Mouse (Mus musculus) mouse trophoblast stem cell (cell line): ENCODE results near the gene Lfng.

Source experiments
- in situ Hi-C, 2 experiments: fragments of 300-500 bp; cut with MseI, MboI; formaldehyde crosslinking; loops; 2 replicates in 1 of 2; 3 replicates in 1 of 2; pipeline ENCODE4 v1.15.1; 2025

The Lfng gene

DNA sequence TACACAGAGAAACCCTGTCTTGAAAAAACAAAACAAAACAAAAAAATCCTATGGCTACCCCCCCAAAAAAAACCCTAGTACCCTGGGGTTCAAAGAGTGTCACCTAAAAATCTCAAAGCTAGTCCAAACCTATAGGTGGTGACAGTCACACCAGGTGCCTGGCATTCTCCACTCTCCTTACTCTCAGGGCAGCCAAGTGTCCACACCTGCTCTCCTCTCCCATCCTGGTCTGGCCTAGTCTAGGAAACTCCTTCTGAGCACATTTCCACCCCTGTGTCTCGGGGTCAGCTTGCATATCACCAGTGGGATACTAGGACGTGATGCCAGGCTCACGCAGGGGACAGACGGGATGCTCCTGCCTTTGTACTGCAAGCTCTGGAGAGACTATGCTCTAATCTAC is 32.2 kb downstream of the Lfng start:
- in situ Hi-C loops = no loop called here

DNA sequence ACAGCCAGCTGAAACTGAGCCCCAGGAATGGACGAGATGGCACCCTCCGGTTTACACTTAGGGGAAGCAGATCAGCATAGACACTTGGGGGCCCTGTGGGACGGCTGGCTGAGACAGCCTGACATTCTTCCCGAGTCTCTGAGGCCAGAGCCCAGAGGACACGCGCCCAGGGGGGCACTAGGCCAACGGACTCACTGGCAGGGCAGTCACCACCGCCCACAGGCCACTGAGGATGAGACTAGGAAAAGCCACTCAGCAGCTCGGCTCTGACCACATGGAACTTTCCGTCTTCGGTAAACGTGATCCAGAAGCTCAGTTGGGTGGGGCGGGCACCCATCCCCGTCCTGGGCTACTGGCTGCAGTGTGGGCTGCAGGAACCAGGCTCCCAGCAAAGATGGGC is 32.8 kb downstream of the Lfng start:
- in situ Hi-C loops = loop anchor here in 1 of 2 experiments (5.0 kb wide), 1 partner anchor 37 kb away; no protein-coding TSS in a partner anchor

DNA sequence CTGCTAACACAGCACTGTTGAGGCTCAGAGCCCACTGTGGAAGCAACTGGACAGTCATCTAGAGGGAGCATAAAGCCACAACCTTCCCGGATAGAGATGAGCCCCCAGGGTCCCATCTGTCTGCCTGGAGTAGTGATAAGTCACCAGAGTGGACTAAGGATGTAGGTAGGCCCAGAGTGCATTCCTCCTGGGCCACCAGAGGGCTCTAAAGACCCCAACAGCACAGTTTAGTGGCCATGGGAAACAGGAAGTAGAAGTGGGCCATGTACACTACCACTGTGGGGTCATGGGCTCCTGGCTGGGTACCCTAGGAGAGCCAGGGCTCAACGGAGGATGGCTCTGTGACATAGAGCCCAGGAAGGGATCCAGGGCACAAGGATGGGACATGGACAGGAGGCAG is 33.7 kb downstream of the Lfng start:
- in situ Hi-C loops = loop anchor here in 1 of 2 experiments (5.0 kb wide), 1 partner anchor 36 kb away; no protein-coding TSS in a partner anchor

DNA sequence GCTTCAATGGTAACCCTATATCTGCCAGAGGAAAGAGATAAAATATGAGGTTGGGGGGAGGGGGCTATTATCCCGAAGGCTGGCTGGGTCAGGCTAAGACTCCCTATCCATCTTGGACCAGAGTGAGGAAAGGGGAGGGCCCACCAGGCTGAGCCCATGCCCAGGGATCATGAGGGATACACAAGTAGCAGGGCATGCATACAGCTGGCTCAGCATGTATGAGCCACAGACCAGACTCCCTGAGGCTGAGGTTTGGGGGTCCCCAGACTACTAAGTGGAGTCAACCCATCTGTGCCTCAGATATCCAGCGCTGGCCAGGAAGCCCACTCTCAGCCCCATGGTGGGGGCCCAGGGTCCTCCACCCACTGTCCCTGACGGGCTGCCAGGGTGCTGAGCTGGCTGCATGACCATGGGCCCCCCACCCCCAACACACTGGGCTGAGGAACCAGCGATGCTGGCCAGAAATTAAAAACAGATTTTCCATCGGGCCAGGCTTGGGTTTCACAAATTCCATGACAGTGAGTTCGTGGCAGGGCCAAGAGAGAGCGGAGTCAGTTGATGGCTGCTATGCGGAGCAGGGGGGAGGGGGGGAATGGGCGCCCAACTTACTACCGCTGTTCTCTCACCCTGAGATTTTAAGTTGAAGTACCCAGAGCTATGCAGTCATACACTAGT is 34.3 kb downstream of the Lfng start:
- in situ Hi-C loops = loop anchor here in 1 of 2 experiments (5.0 kb wide), 1 partner anchor 36 kb away; no protein-coding TSS in a partner anchor

DNA sequence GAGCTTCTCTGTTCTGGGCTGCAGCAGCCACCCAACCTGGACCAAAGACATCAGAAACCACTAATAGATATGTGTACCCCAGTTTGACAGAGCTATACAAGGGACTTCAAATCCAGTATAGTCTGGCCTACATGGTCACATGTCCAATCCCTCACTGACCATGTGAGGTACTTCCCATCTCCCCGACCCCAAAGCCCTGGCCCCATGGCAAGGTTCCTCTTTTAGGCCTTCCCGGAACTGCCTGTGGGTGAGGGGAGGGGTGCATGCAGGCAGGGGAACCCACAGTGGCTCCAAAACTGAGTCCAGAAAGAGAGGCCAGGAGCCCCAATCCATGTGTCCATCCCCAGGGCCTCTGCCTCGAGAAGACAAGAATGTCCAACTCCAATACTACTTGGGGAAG is 35.0 kb downstream of the Lfng start:
- in situ Hi-C loops = loop anchor here in 1 of 2 experiments (5.0 kb wide), 1 partner anchor 35 kb away; no protein-coding TSS in a partner anchor

DNA sequence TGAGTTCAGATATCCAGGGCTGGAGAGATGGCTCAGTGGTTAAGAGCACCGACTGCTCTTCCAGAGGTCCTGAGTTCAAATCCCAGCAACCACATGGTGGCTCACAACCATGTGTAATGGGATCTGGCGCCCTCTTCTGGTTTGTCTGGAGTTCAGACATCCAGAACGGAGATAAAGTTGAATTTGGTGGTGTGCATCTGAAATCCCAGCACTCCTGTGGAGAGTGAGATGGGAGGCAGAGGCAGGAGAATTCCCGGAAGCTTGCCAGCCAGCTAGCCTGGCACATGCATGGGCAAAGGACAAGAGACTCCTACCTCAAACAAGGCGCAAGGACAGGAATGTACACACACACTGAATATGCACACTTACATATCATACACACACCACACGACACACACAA is 37.1 kb downstream of the Lfng start:
- in situ Hi-C loops = loop anchor here in 1 of 2 experiments (5.0 kb wide), 1 partner anchor 33 kb away; no protein-coding TSS in a partner anchor

DNA sequence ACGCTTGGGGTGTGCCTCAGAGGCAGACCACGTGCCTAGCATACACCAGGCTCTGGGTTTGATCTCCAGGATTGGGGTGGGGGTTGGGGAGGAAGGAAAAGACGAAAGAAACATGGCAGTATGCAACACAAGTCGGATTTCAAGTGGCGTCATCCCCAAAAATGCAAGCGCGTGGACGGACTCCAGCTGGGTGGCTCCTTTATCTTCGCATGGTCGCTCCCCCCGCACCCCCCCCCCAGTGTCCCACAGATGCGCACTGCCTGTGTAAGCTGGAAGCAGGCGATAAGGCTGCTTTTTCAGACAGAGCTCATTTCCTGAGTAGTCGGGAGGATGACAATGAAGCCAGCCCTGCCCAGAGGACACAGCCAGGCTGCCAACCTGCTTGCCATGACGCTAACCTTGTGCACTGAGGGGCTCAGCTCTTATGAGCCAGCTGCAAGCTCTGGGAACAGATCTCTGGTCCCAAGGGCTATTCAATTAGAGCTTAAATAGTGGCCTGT is 37.6 kb downstream of the Lfng start:
- in situ Hi-C loops = loop anchor here in 1 of 2 experiments (5.0 kb wide), 1 partner anchor 33 kb away; no protein-coding TSS in a partner anchor

DNA sequence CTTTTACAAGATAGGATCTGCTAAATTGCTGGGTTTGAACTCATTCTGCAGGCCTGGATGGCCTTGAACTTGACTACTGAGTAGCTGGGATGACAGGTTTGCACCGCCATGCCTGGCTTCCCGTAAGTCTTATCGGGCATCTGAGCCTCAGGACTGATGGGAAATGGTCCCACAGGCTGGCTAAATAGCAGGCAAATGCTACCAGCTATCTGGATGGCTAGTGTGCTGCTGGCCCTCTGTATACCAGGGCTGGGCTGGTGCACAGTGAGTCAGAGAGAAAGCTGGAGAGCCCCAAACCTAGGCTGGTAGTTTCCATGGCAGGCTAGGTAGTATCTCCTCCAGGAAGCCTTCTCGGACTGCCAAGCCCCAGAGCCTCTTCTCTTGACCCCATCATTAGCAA is 38.3 kb downstream of the Lfng start:
- in situ Hi-C loops = no loop called here

DNA sequence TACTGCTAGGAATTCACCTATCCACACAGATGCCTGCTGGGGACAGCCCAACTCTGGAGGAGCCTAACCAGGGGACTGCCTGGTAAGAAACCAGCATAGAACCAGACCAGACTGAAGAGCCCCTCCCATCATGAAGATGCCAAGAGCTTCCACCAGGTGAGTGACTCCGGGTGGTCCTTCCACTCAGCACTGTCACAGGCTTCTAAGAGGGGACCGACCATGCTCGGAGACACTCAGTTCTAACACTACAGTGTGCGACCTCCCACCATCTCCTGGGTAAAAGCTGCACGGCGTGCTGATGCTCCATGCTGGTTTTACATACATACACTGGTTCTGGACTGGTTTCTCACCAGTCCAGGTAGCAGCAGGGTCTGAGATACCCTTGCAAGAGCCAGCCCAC is 39.1 kb downstream of the Lfng start:
- in situ Hi-C loops = no loop called here

DNA sequence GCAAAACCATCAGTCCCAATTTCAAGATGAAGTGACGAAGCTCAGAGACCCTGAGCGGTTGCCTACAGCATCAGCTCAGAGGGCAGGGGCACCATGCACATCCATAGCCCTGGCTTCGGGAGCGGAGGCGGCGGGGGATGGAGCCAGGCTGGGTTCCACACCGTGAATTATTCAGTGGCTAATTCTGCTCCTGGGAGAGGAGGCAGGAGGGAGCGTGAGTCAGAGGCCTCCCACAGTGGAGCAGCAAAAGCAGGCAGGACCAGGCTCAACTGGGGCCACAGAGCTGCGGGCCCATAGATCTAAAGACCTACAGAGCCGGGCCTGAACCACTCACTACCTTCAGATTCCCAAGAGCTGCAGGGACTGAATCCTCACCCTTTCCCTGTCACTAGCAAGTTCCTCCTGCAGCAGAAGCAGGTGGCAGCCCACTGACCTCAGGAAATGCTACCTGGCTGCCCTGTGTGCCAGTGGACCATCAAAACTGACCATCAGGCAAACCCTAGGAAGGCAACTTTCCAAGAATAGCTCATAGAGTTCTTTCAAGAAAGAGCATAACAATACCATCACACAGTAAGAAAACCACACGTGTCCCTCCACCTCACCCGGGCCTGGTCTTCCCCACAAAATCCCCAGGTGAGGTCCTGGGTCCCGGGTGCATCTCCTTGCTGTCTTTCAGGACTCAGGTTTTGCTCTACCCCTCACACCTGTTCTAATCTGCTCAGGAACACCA is 40.1 kb downstream of the Lfng start:
- in situ Hi-C loops = no loop called here

DNA sequence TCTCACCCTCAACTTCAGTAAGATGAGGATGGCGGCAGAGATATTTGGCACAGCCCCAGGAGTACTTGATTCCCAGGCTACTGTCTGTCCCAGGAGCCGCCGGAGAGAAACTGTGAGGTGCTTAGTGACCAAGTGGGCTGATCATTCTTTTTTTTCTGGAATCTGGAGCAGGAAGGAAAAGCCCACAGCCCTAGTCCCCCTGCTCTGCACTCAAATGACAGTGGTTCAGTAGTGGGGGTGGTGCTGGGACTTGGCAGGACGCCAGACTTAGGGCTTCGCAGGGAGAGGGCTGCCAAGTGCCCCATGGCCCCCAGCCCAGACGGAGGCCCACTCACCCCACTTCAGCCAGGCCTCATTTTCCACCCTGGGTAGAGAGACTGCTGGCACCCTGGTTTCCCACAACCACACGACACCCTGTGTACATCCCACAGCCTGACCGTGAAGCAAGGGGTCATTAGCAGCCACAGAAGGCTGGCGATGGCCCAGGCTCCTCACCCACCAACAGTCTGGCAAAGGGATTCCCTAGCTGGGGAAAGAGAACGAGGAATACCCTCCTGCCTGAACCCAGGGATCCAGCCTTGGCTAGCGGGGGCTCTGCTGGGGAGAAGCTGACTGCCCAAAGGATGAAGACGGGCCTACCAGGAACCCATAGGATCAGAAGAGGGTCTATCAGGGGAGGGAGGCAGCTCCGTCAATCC is 40.9 kb downstream of the Lfng start:
- in situ Hi-C loops = no loop called here

DNA sequence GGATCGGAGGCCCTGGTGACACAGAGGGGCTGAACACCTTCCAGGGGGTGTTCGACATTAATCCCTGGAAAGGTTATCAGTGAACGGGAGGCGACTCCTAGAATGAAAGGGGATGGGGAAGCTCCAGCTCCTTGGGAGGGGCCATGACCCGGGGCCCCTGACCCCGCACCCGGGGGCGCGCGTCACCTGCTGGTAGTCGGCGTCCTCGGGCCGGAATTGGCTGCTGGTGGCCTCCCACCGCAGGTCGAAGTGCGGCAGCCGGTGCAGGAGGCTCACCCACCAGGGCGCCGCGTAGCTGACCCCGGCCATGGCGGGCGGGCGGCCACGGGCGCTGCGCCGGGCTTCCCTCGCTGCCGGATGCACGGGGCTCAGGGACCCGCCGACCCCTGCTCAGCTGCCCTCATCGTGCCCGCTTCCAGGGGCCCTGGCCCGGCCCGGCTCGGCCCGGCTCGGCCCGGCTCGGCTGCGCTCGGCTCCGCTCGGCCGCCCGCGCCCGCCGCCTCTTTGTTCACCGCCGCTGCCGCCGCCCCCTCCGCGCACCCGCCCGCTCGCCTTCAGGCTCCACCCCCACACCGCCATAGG is 41.5 kb downstream of the Lfng start, which contains the start of gene Ttyh3:
TSS of gene Ttyh3 (minus strand) at position 513 of the 582 bp plus-strand sequence.
- in situ Hi-C loops = no loop called here

DNA sequence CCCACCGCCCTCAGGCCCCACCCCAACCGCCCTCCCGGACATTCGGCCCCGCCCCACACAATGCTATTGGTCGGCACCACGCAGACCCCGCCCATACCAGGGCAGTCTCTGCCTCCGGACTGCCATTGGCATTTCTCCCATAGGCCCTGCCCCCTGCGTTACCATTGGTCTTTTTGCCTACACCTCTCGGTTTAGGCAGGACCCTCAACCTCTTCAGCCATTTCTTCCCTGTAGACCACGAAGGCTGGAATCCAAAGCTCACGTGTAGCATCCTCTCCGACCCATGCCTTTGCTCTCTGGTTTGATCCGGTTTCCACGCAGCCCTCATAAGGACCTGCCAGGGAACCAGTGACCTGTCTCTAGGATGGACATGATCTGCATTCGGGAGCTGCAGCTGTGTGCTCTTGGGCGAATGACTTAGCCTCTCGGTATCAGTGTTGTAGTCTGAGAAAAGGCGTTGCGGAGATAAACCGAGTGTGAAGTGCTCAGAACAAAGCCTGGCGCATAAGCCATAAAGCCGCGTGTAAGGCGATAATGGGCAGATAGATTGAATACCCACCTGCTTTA is 42.1 kb downstream of the Lfng start:
- in situ Hi-C loops = no loop called here

DNA sequence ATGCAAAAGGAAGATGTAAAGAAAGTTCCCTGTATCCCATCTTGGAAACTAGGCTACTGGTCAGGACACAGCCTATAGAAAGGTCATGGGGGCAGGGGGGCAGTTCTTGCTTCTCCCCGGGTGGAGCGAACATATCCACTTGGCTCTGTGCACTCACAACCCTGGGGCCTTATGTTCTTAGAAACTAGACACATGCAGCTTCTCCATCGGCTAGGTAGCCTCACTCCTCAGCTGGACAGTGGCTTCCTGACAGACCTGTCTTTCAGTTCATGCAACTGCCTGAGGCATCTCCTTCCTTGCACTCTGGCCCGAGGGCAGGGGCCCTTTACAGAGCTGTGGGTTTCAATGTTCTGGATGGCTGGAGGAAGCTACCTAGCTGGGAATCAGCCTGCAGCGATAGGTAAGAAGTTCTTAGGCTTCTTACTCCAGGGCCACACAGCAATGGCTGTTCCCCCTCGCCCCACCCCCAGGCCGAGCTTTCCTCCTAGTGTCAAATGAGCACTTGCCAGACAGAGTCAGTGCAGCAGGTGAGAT is 42.8 kb downstream of the Lfng start:
- in situ Hi-C loops = no loop called here

DNA sequence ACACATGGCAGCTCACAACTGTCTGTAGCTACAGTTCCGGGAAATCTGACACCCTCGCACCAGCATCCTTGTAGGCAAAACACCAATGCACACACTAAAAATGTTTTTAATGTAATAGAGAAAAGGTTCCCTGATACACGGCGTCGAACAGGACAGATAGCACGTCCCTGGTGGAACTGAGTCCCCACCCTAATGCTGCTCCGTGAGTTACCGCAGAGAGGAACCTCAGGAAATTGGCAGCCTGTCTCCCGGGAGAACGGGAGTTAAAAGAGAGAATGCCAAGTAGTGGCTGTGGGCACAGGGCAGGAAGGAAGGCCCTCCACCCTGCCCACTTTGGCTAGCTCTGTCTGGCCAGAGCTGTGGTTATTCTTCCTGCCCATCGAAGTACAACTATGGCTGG is 44.1 kb downstream of the Lfng start:
- in situ Hi-C loops = no loop called here

DNA sequence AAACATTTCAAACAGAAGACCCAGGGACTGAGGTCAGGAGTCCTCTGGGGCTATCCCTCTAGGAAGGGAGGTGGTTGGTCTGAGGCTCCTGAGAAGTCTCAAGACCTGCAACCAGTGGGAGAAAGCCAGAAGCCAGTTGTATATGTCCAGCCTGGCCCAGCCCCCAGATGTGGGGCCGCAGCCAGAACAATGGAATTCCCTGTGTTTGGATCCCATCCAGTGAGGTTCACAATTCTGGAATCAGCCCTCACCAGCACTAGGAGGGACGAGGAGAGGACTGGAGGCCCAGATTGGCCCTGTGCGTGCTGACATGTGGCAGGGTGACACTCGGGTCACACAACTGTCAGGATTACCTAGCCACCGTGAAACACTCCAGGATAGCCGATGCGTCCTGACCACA is 45.5 kb downstream of the Lfng start:
- in situ Hi-C loops = no loop called here

DNA sequence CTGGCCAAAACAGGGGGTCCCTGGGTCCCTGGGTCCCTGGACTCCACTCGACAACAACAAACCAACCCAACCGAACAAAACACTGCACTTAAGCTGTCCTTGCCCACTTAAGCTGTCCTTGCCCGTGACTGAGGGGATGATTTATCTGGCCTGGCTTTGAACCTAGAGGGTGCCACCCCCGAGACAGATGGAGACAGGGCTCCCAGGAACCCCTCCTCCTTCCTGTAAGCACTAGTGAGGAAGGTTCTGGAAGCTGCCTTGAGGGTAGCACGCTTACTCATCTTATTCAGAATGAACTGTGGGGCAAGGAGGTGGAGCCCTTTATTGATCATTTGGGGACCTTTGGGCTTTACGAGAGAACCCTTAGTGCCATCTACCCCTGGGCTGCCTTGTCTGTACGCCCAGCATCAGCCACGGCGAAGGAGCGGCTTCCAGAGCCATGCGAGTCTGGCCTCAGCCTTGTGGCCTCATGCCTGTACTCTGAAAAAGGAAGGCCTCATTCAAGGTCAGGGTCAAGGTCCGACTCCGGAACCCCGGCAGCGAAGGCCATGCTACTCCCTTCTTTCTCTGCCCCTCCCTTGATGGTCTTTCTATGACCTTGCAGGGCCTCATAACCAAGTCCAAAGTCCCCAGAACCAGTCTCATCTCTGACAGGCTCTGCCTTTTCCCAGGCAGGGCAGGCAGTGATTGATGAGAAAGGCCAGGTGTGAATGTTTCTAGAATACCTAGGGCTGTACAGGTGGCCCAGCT is 47.2 kb downstream of the Lfng start:
- in situ Hi-C loops = no loop called here

DNA sequence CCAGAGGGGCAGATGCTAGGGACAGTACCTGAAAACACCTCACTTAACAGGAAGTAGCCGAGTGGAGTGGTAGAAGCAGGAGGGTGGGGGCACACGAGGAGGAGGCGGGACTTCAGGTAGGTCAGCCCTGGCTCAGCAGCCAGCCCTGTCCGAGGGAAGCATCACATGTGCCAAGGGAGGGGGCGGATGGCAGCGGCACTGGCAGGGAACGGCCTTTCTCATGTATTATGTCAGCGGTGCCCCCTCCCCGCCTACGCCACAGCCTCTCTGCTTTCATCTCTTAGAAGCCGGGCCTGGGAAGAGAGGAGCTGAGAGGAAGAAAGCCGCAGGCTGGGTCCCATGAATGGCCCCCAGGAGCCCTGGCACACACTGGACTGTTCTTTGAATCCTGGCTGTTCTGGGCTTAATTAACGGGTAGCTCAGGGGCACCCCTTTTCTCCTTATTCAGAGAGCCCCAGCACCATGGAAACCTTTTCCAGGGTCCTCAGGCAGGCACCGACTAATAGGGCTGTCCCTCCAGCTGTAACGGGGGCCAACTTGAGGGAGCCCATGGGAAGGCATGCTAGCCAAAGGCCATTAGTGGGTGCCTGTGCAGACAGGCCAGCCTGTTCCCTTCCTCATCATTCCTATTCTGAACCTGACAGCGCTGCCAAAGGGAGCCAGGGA is 52.6 kb downstream of the Lfng start:
- in situ Hi-C loops = no loop called here

DNA sequence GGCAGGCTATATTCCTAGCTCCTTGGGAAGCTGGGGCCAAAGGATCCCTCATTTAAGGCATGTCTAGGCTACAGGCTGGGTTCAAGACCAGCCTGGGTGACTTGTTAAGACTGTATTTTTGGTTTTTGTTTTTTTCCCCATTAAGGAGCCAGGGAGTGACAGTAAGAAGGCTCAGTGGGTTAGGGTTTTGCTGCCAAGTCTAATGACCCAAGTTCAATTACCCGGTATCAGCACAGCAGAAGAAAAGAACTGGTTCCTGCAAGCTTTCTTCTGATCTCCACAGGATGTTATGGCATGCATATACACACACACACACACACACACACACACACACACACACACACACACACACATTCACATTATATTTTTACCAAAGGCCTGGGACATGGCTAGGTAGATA is 53.3 kb downstream of the Lfng start:
- in situ Hi-C loops = no loop called here

DNA sequence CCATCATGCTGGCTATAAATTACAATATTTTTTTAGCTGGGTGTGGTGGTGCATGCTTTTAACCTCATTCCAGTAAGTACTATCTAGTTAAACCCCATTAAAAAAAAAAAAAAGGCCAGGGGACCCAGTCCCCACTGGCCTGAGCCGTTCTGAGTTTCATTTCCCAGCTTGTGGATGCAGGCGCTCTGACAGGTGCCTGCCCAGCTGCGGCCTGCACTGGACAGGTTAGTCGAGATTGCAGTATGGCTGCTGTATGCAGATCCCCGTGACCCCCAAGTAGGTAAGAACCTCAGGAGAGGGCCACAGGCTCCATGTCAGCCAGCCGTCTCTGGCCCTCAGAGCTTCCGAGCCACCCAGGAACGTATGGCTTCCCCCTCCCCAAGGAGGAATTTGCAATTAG is 54.3 kb downstream of the Lfng start:
- in situ Hi-C loops = no loop called here
